Mouse (Mus musculus) erythroblast, embryonic 14.5 days (primary cell): Measurements from ENCODE around the gene Gdpd5.

ENCODE experiments used
- GATA1 ChIP-seq: IDR thresholded peaks from 2 replicates; pipeline ENCODE4 v1.6.1; 2012; ENCODE audit warnings: low read length, inconsistent platforms, mixed read lengths
- TAL1 ChIP-seq: IDR thresholded peaks from 3 replicates; pipeline ENCODE4 v1.6.1; 2012; ENCODE audit warnings: low read length, inconsistent platforms, mixed read lengths

DNA sequence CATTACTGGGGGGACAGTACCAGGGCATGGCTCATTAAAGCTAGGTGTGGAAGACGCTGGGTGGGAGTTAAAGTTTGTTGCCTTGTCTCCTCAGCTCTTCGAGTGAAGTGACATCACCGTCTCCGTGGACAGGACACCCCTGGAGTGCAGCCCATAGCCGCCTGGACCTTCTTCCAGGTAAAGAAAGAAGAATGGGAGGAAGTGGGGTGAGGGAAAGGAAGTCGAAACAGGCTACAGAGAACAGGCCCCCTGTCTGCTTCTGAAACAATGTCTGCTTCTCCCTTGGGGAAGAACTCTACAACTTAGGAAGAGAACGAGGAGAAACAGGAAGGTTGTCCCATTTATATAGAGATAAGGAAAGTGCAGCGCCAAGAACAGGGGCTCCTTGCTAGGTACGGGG is 29.1 kb downstream of the Gdpd5 start:
- no peak for TF ChIP-seq TAL1
- TF ChIP-seq GATA1: no peak
